Mouse (Mus musculus): ENCODE measurements around the gene Gm10974. TPM values are rescaled to one million over a fixed set of nuclear protein-coding genes. Genes with fewer than 3 reads are reported as not detected.

Gm10974 gene
- polyA plus RNA-seq, 1 experiment from 2014 or later: not detected

GRCm38 (mm10) chr7:66401605-66402004, 35.9 kb downstream of the Gm10974 start:
- ChIA-PET CTCF (interaction anchor here (1.2 kb wide), 1 partner anchor 13 kb away, joined by 3 read pairs; no protein-coding TSS in a partner anchor), POLR2A (no interaction called here)
- DNase-seq (ENCODE audit: low read depth, low spot score) (no peak), ATAC-seq (no peak)
- in situ Hi-C loops (cut with MboI; ENCODE audit: low pct_unique_long_range_greater_than_20kb): loop anchor here (25.0 kb wide), 1 partner anchor 436 kb away; the partner anchor contains the start of gene Adamts17
- TF ChIP-seq CTCF (IDR thresholded peaks at IDR 0.05): no peak
- H3K27me3 ChIP-seq: no peaks in the 10 kb centered on the region

GRCm38 (mm10) chr7:66402876-66403275, 37.2 kb downstream of the Gm10974 start:
- TF ChIP-seq CTCF (IDR thresholded peaks at IDR 0.05): no peak
- no peaks in the 10 kb centered on the region for H3K27me3 ChIP-seq
- in situ Hi-C loops (cut with MboI; ENCODE audit: low pct_unique_long_range_greater_than_20kb): loop anchor here (25.0 kb wide), 1 partner anchor 434 kb away; the partner anchor contains the start of gene Adamts17
- ChIA-PET POLR2A (no interaction called here), CTCF (no interaction called here)
- DNase-seq (ENCODE audit: low read depth, low spot score) (no peak), ATAC-seq (no peak)

GRCm38 (mm10) chr7:66404141-66404540, 38.4 kb downstream of the Gm10974 start:
- no peaks in the 10 kb centered on the region for H3K27me3 ChIP-seq
- in situ Hi-C loops (cut with MboI; ENCODE audit: low pct_unique_long_range_greater_than_20kb): loop anchor here (25.0 kb wide), 1 partner anchor 433 kb away; the partner anchor contains the start of gene Adamts17
- ChIA-PET CTCF (no interaction called here), POLR2A (no interaction called here)
- DNase-seq (ENCODE audit: low read depth, low spot score): no peak
- TF ChIP-seq CTCF (IDR thresholded peaks at IDR 0.05): no peak
- no peak for ATAC-seq

DNA sequence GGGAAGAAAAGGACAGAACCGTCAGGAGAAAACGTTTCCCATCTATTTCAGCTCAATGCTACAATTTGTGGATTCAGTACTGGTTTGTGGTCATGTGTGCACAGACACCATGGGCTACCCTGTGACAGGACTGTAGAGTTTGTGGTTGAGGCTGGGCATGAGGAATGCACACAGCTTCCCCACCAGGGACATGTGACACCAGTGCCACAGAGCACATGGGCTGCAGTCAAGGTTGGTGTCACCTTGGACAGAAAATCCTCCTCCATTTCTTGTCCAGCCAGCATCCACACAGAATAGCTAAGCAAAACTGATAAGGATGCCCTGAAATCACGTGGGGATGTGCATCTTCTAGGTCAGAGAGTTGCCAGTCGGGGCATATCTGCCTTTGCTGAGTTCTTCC, 39.1 kb downstream of the Gm10974 start:
- no peak for DNase-seq (ENCODE audit: low read depth, low spot score)

GRCm38 (mm10) chr7:66405541-66405940, 39.8 kb downstream of the Gm10974 start:
- ChIA-PET CTCF (interaction anchor here (1.0 to 1.4 kb wide), 2 partner anchors 256 to 261 kb away, joined by 3 to 8 read pairs; no protein-coding TSS in a partner anchor), POLR2A (no interaction called here)
- in situ Hi-C loops (cut with MboI; ENCODE audit: low pct_unique_long_range_greater_than_20kb): loop anchor here (25.0 kb wide), 1 partner anchor 432 kb away; the partner anchor contains the start of gene Adamts17
- no peaks in the 10 kb centered on the region for H3K27me3 ChIP-seq
- ATAC-seq (no peak), DNase-seq (ENCODE audit: low read depth, low spot score) (no peak)
- no peak for TF ChIP-seq CTCF (IDR thresholded peaks at IDR 0.05)

More for the DNA sequence above, 39.1 kb downstream of the Gm10974 start:
- TF ChIP-seq CTCF (IDR thresholded peaks at IDR 0.05): no peak
- in situ Hi-C loops (cut with MboI; ENCODE audit: low pct_unique_long_range_greater_than_20kb): loop anchor here (25.0 kb wide), 1 partner anchor 432 kb away; the partner anchor contains the start of gene Adamts17
- CTCF ChIA-PET: interaction anchor here (1.0 to 1.4 kb wide), 2 partner anchors 256 to 262 kb away, joined by 3 to 8 read pairs; no protein-coding TSS in a partner anchor
- ATAC-seq: peak; percentile 51
- POLR2A ChIA-PET: no interaction called here
- H3K27me3 ChIP-seq: no peaks in the 10 kb centered on the region

- no peak for DNase-seq (ENCODE audit: low read depth, low spot score)
- no peak for TF ChIP-seq CTCF (IDR thresholded peaks at IDR 0.05)
- no peak for ATAC-seq
- POLR2A ChIA-PET: no interaction called here
- CTCF ChIA-PET: interaction anchor here (1.4 kb wide), 1 partner anchor 255 kb away, joined by 8 read pairs; no protein-coding TSS in a partner anchor
- in situ Hi-C loops (cut with MboI; ENCODE audit: low pct_unique_long_range_greater_than_20kb): loop anchor here (25.0 kb wide), 1 partner anchor 431 kb away; the partner anchor contains the start of gene Adamts17
- no peaks in the 10 kb centered on the region for H3K27me3 ChIP-seq
Observed at GRCm38 (mm10) chr7:66405951-66406721, 40.4 kb downstream of the Gm10974 start.

DNA sequence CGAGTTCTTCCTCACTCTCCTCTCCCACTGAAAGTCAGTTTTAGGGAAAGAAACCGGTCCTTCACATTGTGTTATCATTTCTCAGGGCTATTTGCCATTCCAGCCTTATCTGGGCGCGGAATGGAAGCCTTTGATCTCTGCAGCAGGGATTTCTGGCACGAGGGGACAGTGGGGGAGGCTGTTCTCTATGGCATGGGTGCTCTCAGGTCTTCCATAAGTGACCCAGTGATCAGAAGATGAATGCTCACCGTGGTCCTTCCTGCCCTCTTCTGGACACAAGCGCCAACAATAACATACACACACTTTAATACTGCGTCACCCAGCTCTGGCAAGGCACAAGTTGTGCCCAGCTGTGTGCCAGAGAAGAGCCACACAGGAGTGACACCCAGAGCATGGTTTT, 41.3 kb downstream of the Gm10974 start:
- in situ Hi-C loops (cut with MboI; ENCODE audit: low pct_unique_long_range_greater_than_20kb): loop anchor here (25.0 kb wide), 1 partner anchor 430 kb away; the partner anchor contains the start of gene Adamts17
- no peak for TF ChIP-seq CTCF (IDR thresholded peaks at IDR 0.05)

GRCm38 (mm10) chr7:66409433-66409832, 43.7 kb downstream of the Gm10974 start:
- H3K27me3 ChIP-seq: no peaks in the 10 kb centered on the region
- ChIA-PET POLR2A (no interaction called here), CTCF (interaction anchor here (0.9 to 2.2 kb wide), 8 partner anchors 10 to 265 kb away, joined by 3 to 28 read pairs (median 3); partner anchors contain the start of gene Lrrk1)
- no peak for DNase-seq (ENCODE audit: low read depth, low spot score)
- peak; percentile 90 for TF ChIP-seq CTCF (IDR thresholded peaks at IDR 0.05)
- no peak for ATAC-seq
- in situ Hi-C loops (cut with MboI; ENCODE audit: low pct_unique_long_range_greater_than_20kb): loop anchor here (25.0 kb wide), 1 partner anchor 428 kb away; the partner anchor contains the start of gene Adamts17

More for the DNA sequence above, 41.3 kb downstream of the Gm10974 start:
- CTCF ChIA-PET: interaction anchor here (1.2 to 2.2 kb wide), 2 partner anchors 21 to 255 kb away, joined by 4 to 28 read pairs; no protein-coding TSS in a partner anchor
- H3K27me3 ChIP-seq: no peaks in the 10 kb centered on the region
- DNase-seq (ENCODE audit: low read depth, low spot score) (no peak), ATAC-seq (no peak)
- POLR2A ChIA-PET: no interaction called here

DNA sequence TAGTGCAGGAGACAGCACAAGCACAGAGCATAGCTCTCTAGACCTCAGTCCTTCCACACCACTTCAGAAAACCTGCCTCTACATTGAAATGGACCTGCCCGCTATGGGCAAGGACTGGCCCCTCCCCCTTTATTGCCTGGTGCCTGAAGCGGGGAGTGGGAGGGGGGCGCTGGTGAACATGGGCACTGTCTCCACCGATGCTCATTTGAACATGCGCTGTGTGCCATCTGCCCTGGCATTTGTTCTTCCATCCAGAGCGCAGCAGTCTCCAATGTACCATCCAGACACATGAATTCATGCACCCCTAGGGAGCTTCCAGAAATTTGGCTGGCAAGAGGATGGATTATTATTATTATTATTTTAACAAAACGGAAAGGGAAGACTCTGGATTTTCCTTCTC, 47.4 kb downstream of the Gm10974 start:
- DNase-seq (ENCODE audit: low read depth, low spot score) (no peak), ATAC-seq (no peak)
- ChIA-PET CTCF (interaction anchor here (1.1 to 2.2 kb wide), 2 partner anchors 9 to 248 kb away, joined by 3 to 9 read pairs; no protein-coding TSS in a partner anchor), POLR2A (no interaction called here)
- no peaks in the 10 kb centered on the region for H3K27me3 ChIP-seq
- in situ Hi-C loops (cut with MboI; ENCODE audit: low pct_unique_long_range_greater_than_20kb): loop anchor here (5.0 to 25.0 kb wide), 2 partner anchors 249 to 424 kb away; partner anchors contain the start of gene Adamts17
- no peak for TF ChIP-seq CTCF (IDR thresholded peaks at IDR 0.05)

DNA sequence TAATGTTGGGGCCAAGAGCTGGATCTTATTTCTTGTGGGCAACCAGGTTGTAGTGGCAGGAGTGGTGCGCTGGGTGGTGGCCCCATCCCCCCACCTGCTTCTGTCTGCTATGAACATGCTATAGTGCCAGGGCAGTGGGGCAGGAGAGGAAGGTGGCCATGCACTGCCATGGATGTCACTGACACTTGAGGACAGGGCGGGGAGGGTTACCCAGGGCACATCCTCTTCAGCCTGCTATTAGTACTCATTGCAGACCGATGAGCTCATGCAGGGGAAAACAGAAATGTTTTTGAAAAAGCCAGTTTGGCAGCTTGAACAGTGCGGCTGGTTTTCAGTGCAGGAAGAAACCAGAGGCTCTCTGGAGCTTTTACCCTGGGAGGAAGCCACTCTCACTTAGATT, 51.1 kb downstream of the Gm10974 start:
- DNase-seq (ENCODE audit: low read depth, low spot score): no peak
- CTCF ChIA-PET: interaction anchor here (1.2 to 1.3 kb wide), 3 partner anchors 9 to 245 kb away, joined by 3 to 6 read pairs (median 5); partner anchors contain the start of gene Aldh1a3
- no peaks in the 10 kb centered on the region for H3K27me3 ChIP-seq
- POLR2A ChIA-PET: no interaction called here
- TF ChIP-seq CTCF (IDR thresholded peaks at IDR 0.05): no peak
- ATAC-seq: no peak
- in situ Hi-C loops (cut with MboI; ENCODE audit: low pct_unique_long_range_greater_than_20kb): loop anchor here (25.0 kb wide), 1 partner anchor 420 kb away; the partner anchor contains the start of gene Adamts17

All from Patski (cell line).